Mouse (Mus musculus): ENCODE measurements around the gene Rhbdf1. TPM values are rescaled to one million over a fixed set of nuclear protein-coding genes. Genes with fewer than 3 reads are reported as not detected.

Rhbdf1 gene
- polyA plus RNA-seq, 1 experiment from 2014 or later: 60.1 TPM

Other genes with a start within 250 kb of the Rhbdf1 start
- gene Nsg2, start 221.8 kb downstream of the Rhbdf1 start, polyA plus RNA-seq (2014; fragmentation: Nextera tagmentation; extraction: Ambion mirVana): 3.7 and 4.2 TPM in 2 replicates
- 0.14 and 0.22 TPM in 2 replicates for gene Il9r, start 22.0 kb downstream of the Rhbdf1 start, polyA plus RNA-seq (2014; fragmentation: Nextera tagmentation; extraction: Ambion mirVana)
- gene Snrnp25, start 16.9 kb downstream of the Rhbdf1 start, polyA plus RNA-seq (2014; fragmentation: Nextera tagmentation; extraction: Ambion mirVana): 43.2 and 46.4 TPM in 2 replicates
- gene Mpg, start 4.2 kb upstream of the Rhbdf1 start, polyA plus RNA-seq (2014; fragmentation: Nextera tagmentation; extraction: Ambion mirVana): 29.7 and 34.1 TPM in 2 replicates
- gene Nprl3, start 45.4 kb upstream of the Rhbdf1 start, polyA plus RNA-seq (2014; fragmentation: Nextera tagmentation; extraction: Ambion mirVana): 22.3 and 27.0 TPM in 2 replicates
- gene Hba-x, start 54.1 kb upstream of the Rhbdf1 start, polyA plus RNA-seq (2014; fragmentation: Nextera tagmentation; extraction: Ambion mirVana): 79.8 and 206 TPM in 2 replicates
- 6,016 and 7,188 TPM in 2 replicates for gene Hba-a1, start 61.2 kb upstream of the Rhbdf1 start, polyA plus RNA-seq (2014; fragmentation: Nextera tagmentation; extraction: Ambion mirVana)
- gene Hbq1b, start 64.7 kb upstream of the Rhbdf1 start, polyA plus RNA-seq (2014; fragmentation: Nextera tagmentation; extraction: Ambion mirVana): 1.2 and 1.7 TPM in 2 replicates
- 15,250 and 18,270 TPM in 2 replicates for gene Hba-a2, start 74.2 kb upstream of the Rhbdf1 start, polyA plus RNA-seq (2014; fragmentation: Nextera tagmentation; extraction: Ambion mirVana)
- gene Hbq1a, start 77.8 kb upstream of the Rhbdf1 start, polyA plus RNA-seq (2014; fragmentation: Nextera tagmentation; extraction: Ambion mirVana): 1.0 and 1.8 TPM in 2 replicates
- gene Sh3pxd2b, start 125.5 kb upstream of the Rhbdf1 start, polyA plus RNA-seq (2014; fragmentation: Nextera tagmentation; extraction: Ambion mirVana): 28.7 and 31.3 TPM in 2 replicates
- 86.4 and 95.9 TPM in 2 replicates for gene Ubtd2, start 233.1 kb upstream of the Rhbdf1 start, polyA plus RNA-seq (2014; fragmentation: Nextera tagmentation; extraction: Ambion mirVana)